ENCODE assay signal across 11 mouse cellular contexts in genomic region chr16:7781506-7781905, GRCm38 (mm10).
"Had no signal": no experiment of that assay in that cellular context is flagged by ENCODE, and none has a peak within 500 bp of the region (broad histone marks: within the 10 kb centered on the region; RNA-seq: fewer than 3 reads in every experiment).

No protein-coding gene starts in this region.

- DNase-seq: gastrocnemius, postnatal 14 days; gastrocnemius, postnatal 36 days; heart, adult 18-20 months; heart, postnatal 14 days; heart, postnatal 36 days; kidney, adult 11 months; kidney, adult 2 months; kidney, adult 9 months; kidney, postnatal 36 days; layer of hippocampus, adult 9-11 months; layer of hippocampus, postnatal 36 days had no signal
